Mouse (Mus musculus) liver, embryonic 12.5 days (tissue): ENCODE measurements around the gene Ubqlnl. TPM values are rescaled to one million over a fixed set of nuclear protein-coding genes. Genes with fewer than 3 reads are reported as not detected.

Experiments used
- ATAC-seq: fragments of 200-750 bp; cut with Nextera tagmentation; 2 replicates; pipeline ENCODE4 v1.8.0; 2017; ENCODE audit warnings: moderate number of reproducible peaks, mild to moderate bottlenecking, moderate library complexity
- H3K27ac ChIP-seq: fragments of 300-500 bp; sonication (generic); 2 replicates; pipeline ENCODE4 v1.5.1; 2016; ENCODE audit warnings: mild to moderate bottlenecking
- H3K27me3 ChIP-seq: fragments of 300-500 bp; sonication (generic); replicated peaks from 2 replicates; pipeline ENCODE4 v1.6.1; 2016; ENCODE audit warnings: mild to moderate bottlenecking, moderate library complexity
- H3K36me3 ChIP-seq: fragments of 300-500 bp; sonication (generic); 2 replicates; pipeline ENCODE4 v1.6.1; 2016; ENCODE audit warnings: mild to moderate bottlenecking, moderate library complexity
- H3K4me1 ChIP-seq: fragments of 300-500 bp; sonication (generic); 2 replicates; pipeline ENCODE4 v1.6.1; 2016
- H3K4me2 ChIP-seq: fragments of 300-500 bp; sonication (generic); 2 replicates; pipeline ENCODE4 v1.6.1; 2016; ENCODE audit warnings: mild to moderate bottlenecking, moderate library complexity
- H3K4me3 ChIP-seq: fragments of 300-500 bp; sonication (generic); 2 replicates; pipeline ENCODE4 v1.5.1; 2016; ENCODE audit warnings: mild to moderate bottlenecking, moderate library complexity
- H3K9ac ChIP-seq: fragments of 300-500 bp; sonication (generic); 2 replicates; pipeline ENCODE4 v1.6.1; 2016; ENCODE audit warnings: mild to moderate bottlenecking, moderate library complexity
- H3K9me3 ChIP-seq: fragments of 300-500 bp; sonication (generic); replicated peaks from 2 replicates; pipeline ENCODE4 v1.6.1; 2016; ENCODE audit warnings: mild to moderate bottlenecking, moderate library complexity
- WGBS: fragments of 180-500 bp; shearing (Covaris S2); methylation state at CpG from one replicate; pipeline ENCODE4 v1.1.7; 2016; ENCODE audit not compliant: insufficient replicate concordance; 5-methylcytosine and 5-hydroxymethylcytosine counted together
- polyA plus RNA-seq: library from polyadenylated mRNA; unstranded; fragments of >200 nt; fragmentation: Nextera tagmentation; extraction: Ambion mirVana; gene quantifications from 2 replicates; pipeline ENCODE4 v1.2.1, GENCODE M21; 2016

Gene Ubqlnl
- not detected in 2 replicates for polyA plus RNA-seq

GRCm38 (mm10) chr7:104150456-104150855 lies at the start of gene Ubqlnl:
Gene Ubqlnl, minus strand, starts transcription at chr7:104150556.
- H3K27me3 ChIP-seq = no peaks in the 10 kb centered on the region
- no peak within 1 kb of the TSS for H3K9ac ChIP-seq
- 68% methylated on average over 2 of the region's 2 CpGs for WGBS
- H3K9me3 ChIP-seq = no peaks in the 10 kb centered on the region
- no peak within 1 kb of the TSS for H3K4me2 ChIP-seq
- no peak within 1 kb of the TSS for H3K27ac ChIP-seq
- no peak within 1 kb of the TSS for H3K4me3 ChIP-seq
- no peaks in the 10 kb centered on the region for H3K36me3 ChIP-seq
- no peaks in the 10 kb centered on the region for H3K4me1 ChIP-seq
- ATAC-seq = no peak

- 3% methylated on average over 5 of the region's 5 CpGs for WGBS
- H3K4me2 ChIP-seq = no peak overlapping the region
- H3K4me3 ChIP-seq = no peak overlapping the region
- H3K9me3 ChIP-seq = no peaks in the 10 kb centered on the region
- no peaks in the 10 kb centered on the region for H3K27me3 ChIP-seq
- H3K9ac ChIP-seq = no peak overlapping the region
- no peaks in the 10 kb centered on the region for H3K36me3 ChIP-seq
- no peaks in the 10 kb centered on the region for H3K4me1 ChIP-seq
- ATAC-seq = peak; percentile 73; the same call in 1 of the 2 replicates
- no peak overlapping the region for H3K27ac ChIP-seq
These were observed 49.5 kb upstream of the Ubqlnl start for GRCm38 (mm10) chr7:104199822-104200221.

- Histone ChIP-seq H3K9ac (no peak within 1 kb of the TSS), H3K36me3 (no peaks in the 10 kb centered on the region), H3K27ac (no peak within 1 kb of the TSS), H3K9me3 (no peaks in the 10 kb centered on the region), H3K27me3 (no peaks in the 10 kb centered on the region), H3K4me2 (no peak within 1 kb of the TSS), H3K4me3 (no peak within 1 kb of the TSS), H3K4me1 (no peaks in the 10 kb centered on the region)
- no peak for ATAC-seq
- 65% methylated on average over 6 of the region's 6 CpGs for WGBS
These were observed 45.5 kb upstream of the Ubqlnl start, which contains the start of gene Olfr649 for GRCm38 (mm10) chr7:104195885-104196284. Gene Olfr649, minus strand, starts transcription at chr7:104195985.

GRCm38 (mm10) chr7:104191275-104191674 lies 40.9 kb upstream of the Ubqlnl start:
- Histone ChIP-seq H3K36me3 (no peaks in the 10 kb centered on the region), H3K4me1 (no peaks in the 10 kb centered on the region), H3K9ac (no peak overlapping the region), H3K27me3 (no peaks in the 10 kb centered on the region), H3K4me2 (no peak overlapping the region), H3K4me3 (no peak overlapping the region), H3K27ac (no peak overlapping the region), H3K9me3 (no peaks in the 10 kb centered on the region)
- no peak for ATAC-seq
- WGBS = 47% methylated on average over 9 of the region's 9 CpGs

- Histone ChIP-seq H3K4me2 (no peak within 1 kb of the TSS), H3K4me3 (no peak within 1 kb of the TSS), H3K27ac (no peak within 1 kb of the TSS), H3K9ac (no peak within 1 kb of the TSS), H3K9me3 (no peaks in the 10 kb centered on the region), H3K4me1 (no peaks in the 10 kb centered on the region), H3K36me3 (no peaks in the 10 kb centered on the region), H3K27me3 (no peaks in the 10 kb centered on the region)
- ATAC-seq = no peak
- 68% methylated on average over 2 of the region's 2 CpGs for WGBS
These were observed 32.9 kb upstream of the Ubqlnl start, which contains the start of gene Olfr648 for GRCm38 (mm10) chr7:104183292-104183691. Gene Olfr648, minus strand, starts transcription at chr7:104183392.

- H3K4me2 ChIP-seq = no peak overlapping the region
- 77% methylated on average over 1 of the region's 1 CpGs for WGBS
- no peaks in the 10 kb centered on the region for H3K27me3 ChIP-seq
- H3K36me3 ChIP-seq = no peaks in the 10 kb centered on the region
- no peaks in the 10 kb centered on the region for H3K4me1 ChIP-seq
- no peak overlapping the region for H3K27ac ChIP-seq
- ATAC-seq = no peak
- no peak overlapping the region for H3K9ac ChIP-seq
- H3K4me3 ChIP-seq = no peak overlapping the region
- no peaks in the 10 kb centered on the region for H3K9me3 ChIP-seq
These were observed 28.7 kb upstream of the Ubqlnl start for GRCm38 (mm10) chr7:104179074-104179473.

GRCm38 (mm10) chr7:104178422-104179054 lies 28.2 kb upstream of the Ubqlnl start:
- H3K4me1 ChIP-seq = no peaks in the 10 kb centered on the region
- 64% methylated on average over 5 of the region's 5 CpGs for WGBS
- no peak overlapping the region for H3K27ac ChIP-seq
- no peak overlapping the region for H3K4me2 ChIP-seq
- ATAC-seq = no peak
- no peaks in the 10 kb centered on the region for H3K36me3 ChIP-seq
- no peak overlapping the region for H3K9ac ChIP-seq
- no peak overlapping the region for H3K4me3 ChIP-seq
- H3K9me3 ChIP-seq = no peaks in the 10 kb centered on the region
- H3K27me3 ChIP-seq = no peaks in the 10 kb centered on the region

GRCm38 (mm10) chr7:104175085-104175484 lies 24.7 kb upstream of the Ubqlnl start:
- Histone ChIP-seq H3K4me1 (no peaks in the 10 kb centered on the region), H3K36me3 (no peaks in the 10 kb centered on the region), H3K4me2 (no peak overlapping the region), H3K4me3 (no peak overlapping the region), H3K27ac (no peak overlapping the region), H3K9ac (no peak overlapping the region), H3K9me3 (no peaks in the 10 kb centered on the region), H3K27me3 (no peaks in the 10 kb centered on the region)
- ATAC-seq = no peak
- WGBS = 78% methylated on average over 1 of the region's 1 CpGs

- Histone ChIP-seq H3K4me2 (no peak overlapping the region), H3K27me3 (no peaks in the 10 kb centered on the region), H3K27ac (no peak overlapping the region), H3K4me3 (no peak overlapping the region), H3K36me3 (no peaks in the 10 kb centered on the region), H3K9me3 (no peaks in the 10 kb centered on the region), H3K9ac (no peak overlapping the region), H3K4me1 (no peaks in the 10 kb centered on the region)
- peak; percentile 35; the same call in 1 of the 2 replicates for ATAC-seq
- WGBS = 33% methylated on average over 6 of the region's 6 CpGs
These were observed 19.4 kb upstream of the Ubqlnl start for GRCm38 (mm10) chr7:104169634-104170204.

- H3K36me3 ChIP-seq = no peaks in the 10 kb centered on the region
- H3K9me3 ChIP-seq = no peaks in the 10 kb centered on the region
- H3K27me3 ChIP-seq = no peaks in the 10 kb centered on the region
- ATAC-seq = no peak
- no peak overlapping the region for H3K4me3 ChIP-seq
- no peak overlapping the region for H3K27ac ChIP-seq
- H3K4me1 ChIP-seq = no peaks in the 10 kb centered on the region
- H3K9ac ChIP-seq = no peak overlapping the region
- H3K4me2 ChIP-seq = no peak overlapping the region
- WGBS = 38% methylated on average over 6 of the region's 6 CpGs
These were observed 16.7 kb upstream of the Ubqlnl start for GRCm38 (mm10) chr7:104167105-104167504.

- WGBS = 55% methylated on average over 3 of the region's 3 CpGs
- Histone ChIP-seq H3K27ac (no peak within 1 kb of the TSS), H3K9me3 (no peaks in the 10 kb centered on the region), H3K4me3 (no peak within 1 kb of the TSS), H3K36me3 (no peaks in the 10 kb centered on the region), H3K4me2 (no peak within 1 kb of the TSS), H3K27me3 (no peaks in the 10 kb centered on the region), H3K4me1 (no peaks in the 10 kb centered on the region), H3K9ac (no peak within 1 kb of the TSS)
- no peak for ATAC-seq
These were observed 7.2 kb downstream of the Ubqlnl start, which contains the start of gene Ubqln3 for GRCm38 (mm10) chr7:104143179-104143578. Gene Ubqln3, minus strand, starts transcription at chr7:104143279.

- no peak within 1 kb of the TSS for H3K4me3 ChIP-seq
- H3K4me1 ChIP-seq = no peaks in the 10 kb centered on the region
- no peaks in the 10 kb centered on the region for H3K27me3 ChIP-seq
- H3K9ac ChIP-seq = no peak within 1 kb of the TSS
- no peak within 1 kb of the TSS for H3K4me2 ChIP-seq
- H3K36me3 ChIP-seq = no peaks in the 10 kb centered on the region
- no peak within 1 kb of the TSS for H3K27ac ChIP-seq
- no peak for ATAC-seq
- WGBS = 64% methylated on average over 5 of the region's 5 CpGs
- H3K9me3 ChIP-seq = no peaks in the 10 kb centered on the region
These were observed 13.1 kb downstream of the Ubqlnl start, which contains the start of gene Olfr643 for GRCm38 (mm10) chr7:104137305-104137704. Gene Olfr643, minus strand, starts transcription at chr7:104137405.
